Mouse (Mus musculus) forebrain, embryonic 14.5 days (tissue): ENCODE measurements around the gene Stat6. TPM values are rescaled to one million over a fixed set of nuclear protein-coding genes. Genes with fewer than 3 reads are reported as not detected.
"Not testable (repeated sequence)": the region's sequence is repeated elsewhere in the genome, so short reads cannot be mapped to it uniquely, and the experiment has no call there.

Source experiments
- ATAC-seq: fragments of 200-750 bp; cut with Nextera tagmentation; 2 replicates; pipeline ENCODE4 v1.8.0; 2017; ENCODE audit warnings: mild to moderate bottlenecking, moderate library complexity
- DNase-seq: peaks from one replicate; pipeline ENCODE4 v3.0.0-alpha.2; 2015; ENCODE audit warnings: low spot score
- H3K27ac ChIP-seq: fragments of 300-500 bp; sonication (generic); 2 replicates; pipeline ENCODE4 v1.5.1; 2014; ENCODE audit warnings: low read depth, mild to moderate bottlenecking, control low read depth, low read length, moderate library complexity
- H3K27me3 ChIP-seq: fragments of 300-500 bp; sonication (generic); replicated peaks from 2 replicates; pipeline ENCODE4 v1.6.1; 2014; ENCODE audit warnings: low read length, control low read depth, mixed read lengths; ENCODE audit not compliant: control insufficient read depth, insufficient read depth
- H3K36me3 ChIP-seq: fragments of 300-500 bp; sonication (generic); 2 replicates; pipeline ENCODE4 v1.6.1; 2014; ENCODE audit warnings: low read length, control low read depth; ENCODE audit not compliant: control insufficient read depth, insufficient read depth
- H3K4me1 ChIP-seq: fragments of 300-500 bp; sonication (generic); 2 replicates; pipeline ENCODE4 v1.6.1; 2014; ENCODE audit warnings: antibody characterized with exemption, low read length, control low read depth; ENCODE audit not compliant: control insufficient read depth, insufficient read depth
- H3K4me2 ChIP-seq: fragments of 300-500 bp; sonication (generic); 2 replicates; pipeline ENCODE4 v1.6.1; 2014; ENCODE audit warnings: mild to moderate bottlenecking, control low read depth, low read length
- H3K4me3 ChIP-seq: fragments of 300-500 bp; sonication (generic); 2 replicates; pipeline ENCODE4 v1.5.1; 2014; ENCODE audit warnings: low read depth, low read length, control low read depth
- H3K9ac ChIP-seq: fragments of 300-500 bp; sonication (generic); 2 replicates; pipeline ENCODE4 v1.6.1; 2014; ENCODE audit warnings: mild to moderate bottlenecking, low read length, control low read depth, moderate library complexity
- H3K9me3 ChIP-seq: fragments of 300-500 bp; sonication (generic); replicated peaks from 2 replicates; pipeline ENCODE4 v1.6.1; 2016; ENCODE audit warnings: low read length, control low read depth, mixed read lengths; ENCODE audit not compliant: control insufficient read depth
- WGBS: fragments of 180-500 bp; shearing (Covaris S2); extraction: QIAGEN DNeasy Blood & Tissue Kit; methylation state at CpG from one replicate; pipeline ENCODE4 v1.1.7; 2014; 5-methylcytosine and 5-hydroxymethylcytosine counted together
- polyA plus RNA-seq: library from polyadenylated mRNA; unstranded; fragments of >200 nt; fragmentation: Nextera tagmentation; extraction: Ambion mirVana; gene quantifications from 2 replicates; pipeline ENCODE4 v1.2.1, GENCODE M21; 2014

Gene Stat6
- polyA plus RNA-seq, 1 experiment from 2014 or later, result 3.4 TPM

GRCm38 (mm10) chr10:127654970-127655579 lies 12.3 kb downstream of the Stat6 start:
- Histone ChIP-seq H3K4me2 (no peak overlapping the region), H3K4me1 (no peaks in the 10 kb centered on the region), H3K27ac (no peak overlapping the region), H3K36me3 (no peaks in the 10 kb centered on the region), H3K4me3 (no peak overlapping the region), H3K9ac (no peak overlapping the region), H3K9me3 (no peaks in the 10 kb centered on the region), H3K27me3 (no peaks in the 10 kb centered on the region)
- no peak for DNase-seq
- 90% methylated on average over 16 of the region's 16 CpGs for WGBS
- no peak for ATAC-seq

DNA sequence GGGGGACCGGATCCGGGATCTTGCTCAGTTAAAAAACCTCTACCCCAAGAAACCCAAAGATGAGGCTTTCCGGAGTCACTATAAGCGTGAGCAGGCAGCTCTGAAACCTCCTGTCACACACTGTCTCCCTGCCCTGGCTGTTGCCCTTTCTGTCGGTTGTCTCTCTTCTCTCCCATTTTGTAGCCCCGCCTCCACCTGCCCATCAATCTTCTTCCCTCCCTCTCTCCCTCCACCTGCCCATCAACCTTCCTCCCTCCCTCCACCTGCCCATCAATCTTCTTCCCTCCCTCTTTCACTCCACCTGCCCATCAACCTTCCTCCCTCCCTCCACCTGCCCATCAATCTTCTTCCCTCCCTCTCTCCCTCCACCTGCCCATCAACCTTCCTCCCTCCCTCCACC lies 14.8 kb downstream of the Stat6 start:
- H3K9me3 ChIP-seq, ATAC-seq: not testable (repeated sequence)

GRCm38 (mm10) chr10:127658076-127658475 lies 15.3 kb downstream of the Stat6 start:
- no peak for DNase-seq
- 21% methylated on average over 6 of the region's 6 CpGs for WGBS
- Histone ChIP-seq H3K9me3 (no peaks in the 10 kb centered on the region), H3K36me3 (no peaks in the 10 kb centered on the region), H3K4me2 (no peak overlapping the region), H3K4me1 (peaks cover 2% of the 10 kb centered on the region; the same call in 1 of the 2 replicates), H3K27ac (no peak overlapping the region), H3K4me3 (no peak overlapping the region), H3K27me3 (peaks cover 11% of the 10 kb centered on the region), H3K9ac (no peak overlapping the region)
- no peak for ATAC-seq

More for the DNA sequence above, 14.8 kb downstream of the Stat6 start:
- not testable (repeated sequence) for DNase-seq, H3K4me2 ChIP-seq, H3K27ac ChIP-seq, H3K36me3 ChIP-seq, H3K4me1 ChIP-seq, H3K27me3 ChIP-seq, H3K9ac ChIP-seq, H3K4me3 ChIP-seq
- 50% methylated on average over 6 of the region's 6 CpGs for WGBS

DNA sequence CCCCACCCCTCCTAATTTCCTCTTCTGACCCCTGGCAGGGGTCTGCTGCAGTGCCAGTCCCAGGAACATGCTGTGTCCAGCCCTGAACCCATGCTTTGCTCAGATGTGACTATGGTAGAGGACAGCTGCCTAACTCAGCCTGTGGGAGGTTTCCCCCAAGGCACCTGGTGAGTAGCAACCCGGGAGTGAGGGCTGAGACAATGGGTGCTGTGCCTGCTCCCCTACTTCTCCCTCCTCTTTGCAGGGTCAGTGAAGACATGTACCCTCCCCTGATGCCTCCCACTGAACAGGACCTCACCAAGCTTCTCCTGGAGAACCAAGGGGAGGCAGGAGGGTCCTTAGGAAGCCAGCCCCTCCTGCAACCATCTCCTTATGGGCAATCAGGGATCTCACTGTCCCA lies 16.8 kb downstream of the Stat6 start:
- Histone ChIP-seq H3K4me3 (no peak overlapping the region), H3K9ac (no peak overlapping the region), H3K4me1 (peaks cover 2% of the 10 kb centered on the region; the same call in 1 of the 2 replicates), H3K4me2 (no peak overlapping the region), H3K27ac (no peak overlapping the region), H3K27me3 (peaks cover 26% of the 10 kb centered on the region), H3K9me3 (no peaks in the 10 kb centered on the region), H3K36me3 (no peaks in the 10 kb centered on the region)
- WGBS, result 50% methylated on average over 1 of the region's 1 CpGs
- no peak for ATAC-seq
- DNase-seq, result no peak

DNA sequence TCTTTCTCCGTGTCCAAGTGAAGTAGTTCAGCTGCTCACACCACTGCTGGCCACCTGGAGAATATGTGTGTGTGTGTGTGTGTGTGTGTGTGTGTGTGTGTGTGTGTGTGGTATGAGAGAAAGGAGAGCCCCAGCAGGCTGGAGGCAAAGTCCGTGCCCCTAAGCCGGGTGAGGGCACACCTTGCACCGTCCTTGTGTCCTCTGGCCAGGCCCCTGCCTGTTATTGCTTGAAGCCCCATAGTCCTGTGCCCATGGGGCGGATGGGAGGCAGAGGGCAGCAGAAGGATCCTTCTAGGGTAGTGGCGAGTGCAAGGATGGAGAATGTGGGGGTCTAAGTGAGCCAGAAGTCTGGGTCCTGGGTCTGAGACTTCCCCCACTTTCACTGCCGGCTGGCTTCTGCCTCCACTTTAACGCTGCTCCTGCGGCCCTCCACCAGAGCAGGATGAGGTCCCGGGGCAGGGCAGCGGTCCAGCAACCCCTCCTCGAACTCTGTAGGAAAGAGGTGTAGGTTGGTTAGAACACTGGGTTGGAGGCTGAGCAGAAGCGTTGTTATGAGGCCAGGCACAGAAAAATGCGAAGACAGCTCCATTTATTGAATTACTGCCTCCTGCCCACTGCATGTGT lies 18.6 kb downstream of the Stat6 start:
- WGBS, result 22% methylated on average over 14 of the region's 14 CpGs
- H3K27ac ChIP-seq, result no peak overlapping the region
- no peak for DNase-seq
- H3K27me3 ChIP-seq, result peaks cover 44% of the 10 kb centered on the region
- H3K36me3 ChIP-seq, result no peaks in the 10 kb centered on the region
- H3K4me2 ChIP-seq, result peak overlapping the region; percentile 17; the same call in 1 of the 2 replicates
- no peaks in the 10 kb centered on the region for H3K9me3 ChIP-seq
- H3K4me1 ChIP-seq, result peaks cover 9% of the 10 kb centered on the region
- H3K4me3 ChIP-seq, result no peak overlapping the region
- no peak for ATAC-seq
- H3K9ac ChIP-seq, result no peak overlapping the region

DNA sequence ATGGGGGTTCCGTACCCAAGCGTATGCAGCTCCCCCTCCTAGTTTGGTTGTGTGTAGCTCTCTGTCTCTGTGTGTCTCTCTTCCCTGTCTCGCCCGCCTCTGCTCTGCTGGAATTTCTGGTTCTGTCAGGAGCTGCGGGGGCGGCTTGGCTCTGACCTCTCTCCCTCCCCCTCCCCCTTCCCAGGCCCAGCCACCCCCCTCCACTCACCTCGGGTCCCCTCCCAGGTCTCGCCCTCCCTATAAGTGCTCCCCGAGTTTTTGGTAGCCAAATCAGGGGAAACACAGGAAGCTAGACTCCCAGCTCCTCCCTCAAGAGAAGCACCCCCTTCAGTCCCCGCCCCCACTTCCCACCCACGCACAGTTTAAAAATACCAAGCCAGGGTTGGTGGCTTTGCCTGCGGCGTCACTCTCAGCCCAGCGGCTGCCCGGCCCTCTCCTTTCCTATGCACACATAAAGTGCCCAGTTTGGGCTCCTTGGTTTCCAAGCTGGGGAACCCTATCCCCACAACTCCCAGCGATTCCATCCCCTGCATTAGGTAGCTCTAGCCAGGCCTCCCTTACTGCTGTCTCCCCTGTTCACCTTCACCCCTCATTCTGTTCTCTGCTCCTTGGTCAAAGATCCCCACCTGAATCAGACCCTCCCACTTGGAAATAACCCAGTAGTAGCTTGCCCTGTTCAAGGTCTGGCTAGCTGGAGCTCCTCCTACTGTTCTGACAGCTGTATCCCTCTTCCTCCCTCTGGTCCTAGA lies 19.3 kb downstream of the Stat6 start:
- peak overlapping the region; percentile 17; the same call in 1 of the 2 replicates for H3K4me2 ChIP-seq
- H3K4me3 ChIP-seq, result no peak overlapping the region
- ATAC-seq (no peak), DNase-seq (no peak)
- 15% methylated on average over 15 of the region's 16 CpGs for WGBS
- peaks cover 51% of the 10 kb centered on the region for H3K27me3 ChIP-seq
- H3K9ac ChIP-seq, result no peak overlapping the region
- H3K27ac ChIP-seq, result no peak overlapping the region
- H3K9me3 ChIP-seq, result no peaks in the 10 kb centered on the region
- H3K36me3 ChIP-seq, result no peaks in the 10 kb centered on the region
- peaks cover 12% of the 10 kb centered on the region for H3K4me1 ChIP-seq

DNA sequence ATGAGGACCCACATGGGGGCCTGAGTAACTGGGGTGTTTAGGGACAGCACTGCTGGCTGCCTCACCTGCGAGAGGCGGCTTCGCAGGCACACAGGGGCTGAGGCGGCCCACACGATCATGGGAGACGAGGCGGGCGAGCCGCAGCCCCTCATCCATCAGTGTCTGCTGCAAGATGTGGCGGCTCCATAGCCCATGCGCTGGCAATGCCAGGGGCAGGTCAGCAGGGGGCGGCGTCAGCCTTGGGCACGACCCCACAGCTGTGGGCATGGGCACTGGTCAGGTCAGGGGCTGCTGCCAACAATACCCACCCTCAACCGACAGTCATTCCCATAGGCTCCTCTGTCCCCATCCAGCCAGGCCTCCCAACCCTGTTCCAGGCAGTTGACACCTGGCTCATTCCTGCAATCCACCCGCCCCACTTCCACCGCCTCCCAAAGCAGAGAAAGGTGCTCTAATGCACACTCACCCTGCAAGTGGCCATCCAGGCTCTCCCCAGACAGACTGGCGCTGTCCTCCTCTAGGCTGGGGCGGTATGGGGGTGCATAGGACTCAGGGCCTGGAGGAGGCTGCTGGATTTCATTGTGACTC lies 20.0 kb downstream of the Stat6 start:
- H3K27ac ChIP-seq, result no peak overlapping the region
- peaks cover 15% of the 10 kb centered on the region for H3K4me1 ChIP-seq
- no peak overlapping the region for H3K4me3 ChIP-seq
- H3K9me3 ChIP-seq, result no peaks in the 10 kb centered on the region
- ATAC-seq (no peak), DNase-seq (no peak)
- H3K4me2 ChIP-seq, result no peak overlapping the region
- WGBS, result 20% methylated on average over 19 of the region's 19 CpGs
- no peaks in the 10 kb centered on the region for H3K36me3 ChIP-seq
- no peak overlapping the region for H3K9ac ChIP-seq
- H3K27me3 ChIP-seq, result peaks cover 57% of the 10 kb centered on the region

DNA sequence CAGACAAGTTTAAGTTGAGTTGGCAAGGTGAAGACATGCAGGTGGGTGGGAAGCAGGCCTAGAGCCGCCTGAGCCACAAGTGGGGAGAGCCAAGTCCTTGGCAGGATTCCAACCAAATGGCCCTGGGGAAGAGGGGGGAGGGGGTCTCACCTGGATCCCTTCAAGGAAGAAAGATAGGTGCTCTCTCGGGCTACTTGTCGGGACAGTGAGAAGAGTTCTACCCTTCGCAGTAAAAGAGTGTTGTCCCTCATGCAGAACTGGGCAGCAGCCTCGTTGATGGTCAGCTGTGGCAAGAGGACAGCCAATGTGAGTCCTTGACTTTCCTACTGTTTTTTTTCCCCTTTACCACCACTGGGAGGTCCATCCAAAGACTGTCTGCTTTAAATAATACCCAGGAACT lies 20.8 kb downstream of the Stat6 start:
- Histone ChIP-seq H3K36me3 (no peaks in the 10 kb centered on the region), H3K9ac (no peak overlapping the region), H3K9me3 (no peaks in the 10 kb centered on the region), H3K27ac (no peak overlapping the region), H3K4me3 (no peak overlapping the region), H3K4me1 (peaks cover 20% of the 10 kb centered on the region), H3K27me3 (peaks cover 60% of the 10 kb centered on the region), H3K4me2 (no peak overlapping the region)
- DNase-seq, result no peak
- ATAC-seq, result no peak
- WGBS, result 22% methylated on average over 5 of the region's 5 CpGs
